Mouse (Mus musculus): ENCODE results near the gene Cd3d. TPM values are rescaled to one million over a fixed set of nuclear protein-coding genes. Genes with fewer than 3 reads are reported as not detected.

The Cd3d gene
- polyA plus RNA-seq, 1 experiment from 2014 or later = 0.28 TPM

DNA sequence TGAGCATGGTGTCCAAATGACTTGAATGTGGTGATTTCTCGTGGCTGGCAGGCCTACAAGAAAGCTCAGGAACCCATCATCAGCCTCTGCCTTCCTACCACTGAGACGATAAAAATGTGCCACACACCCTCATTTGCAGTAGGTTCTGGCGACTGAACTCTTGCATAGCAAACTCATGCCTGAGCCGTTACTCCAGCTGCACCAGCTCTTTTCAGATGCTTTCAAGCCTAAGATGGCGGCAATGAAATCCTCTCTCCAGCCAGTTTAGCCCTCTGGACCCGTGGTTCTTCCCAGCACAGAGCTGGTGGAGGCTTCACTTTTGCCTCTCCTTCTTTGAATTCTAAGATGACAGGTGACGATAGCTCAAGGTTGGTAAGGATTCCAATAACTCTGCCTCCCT, 1.8 kb upstream of the Cd3d start:
- Histone ChIP-seq H3K27me3 (no peaks in the 10 kb centered on the region), H3K9me3 (no peaks in the 10 kb centered on the region), H3K27ac (no peak overlapping the region), H3K36me3 (no peaks in the 10 kb centered on the region), H3K4me1 (no peaks in the 10 kb centered on the region), H3K4me2 (no peak overlapping the region), H3K4me3 (no peak overlapping the region), H3K9ac (no peak overlapping the region)
- WGBS = 75% methylated on average over 7 of the region's 7 CpGs
- ATAC-seq (ENCODE audit: insufficient number of reproducible peaks, low FRiP score, low TSS enrichment, low read depth) = no peak

DNA sequence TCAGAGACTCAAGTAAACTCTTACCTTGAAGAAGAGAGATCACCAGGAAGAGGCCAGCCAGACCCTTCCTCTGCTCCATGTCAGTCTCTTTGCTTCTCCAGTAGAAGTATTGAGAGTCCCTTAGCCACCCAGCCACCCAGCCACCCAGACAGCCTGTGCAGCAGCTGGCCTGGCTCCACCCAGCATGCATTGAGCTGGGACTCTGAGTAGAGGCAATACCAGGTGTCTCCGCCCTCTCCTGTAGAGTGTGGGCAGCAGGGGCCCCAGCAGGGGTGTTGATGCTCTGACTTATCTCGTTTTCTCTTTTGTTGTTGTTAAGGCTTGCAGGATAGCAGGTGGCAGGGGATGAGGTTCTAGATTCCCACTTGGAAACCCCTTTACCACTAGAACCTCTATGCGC, 1.3 kb upstream of the Cd3d start, which contains the start of gene Cd3g:
Gene Cd3g (minus strand): TSS at position 190 of the 400 bp plus-strand sequence.
- Histone ChIP-seq H3K9me3 (no peaks in the 10 kb centered on the region), H3K4me1 (no peaks in the 10 kb centered on the region), H3K27me3 (no peaks in the 10 kb centered on the region), H3K4me3 (no peak within 1 kb of the TSS), H3K27ac (no peak within 1 kb of the TSS), H3K9ac (no peak within 1 kb of the TSS), H3K4me2 (no peak within 1 kb of the TSS), H3K36me3 (no peaks in the 10 kb centered on the region)
- no peak for ATAC-seq (ENCODE audit: insufficient number of reproducible peaks, low FRiP score, low TSS enrichment, low read depth)
- WGBS = 53% methylated on average over 3 of the region's 3 CpGs

DNA sequence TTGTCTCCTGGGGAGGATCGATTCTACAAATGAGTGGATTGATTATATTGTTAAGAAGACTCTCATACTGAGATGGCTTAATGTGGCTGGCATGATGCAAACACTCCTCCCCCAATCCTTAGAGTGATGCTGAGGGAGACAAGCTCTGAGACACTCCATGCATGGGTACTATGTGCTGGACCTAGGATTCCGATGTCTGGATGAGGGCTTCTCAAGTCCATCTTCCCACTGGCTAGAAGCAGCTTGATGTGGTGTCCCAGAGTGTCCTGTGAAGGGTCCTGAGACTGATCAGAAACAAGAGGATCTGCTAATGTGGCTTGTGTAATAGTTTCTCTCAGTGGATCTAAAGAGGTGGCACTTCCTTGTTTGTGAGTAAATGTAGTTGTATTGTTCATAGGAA, 482 bp upstream of the Cd3d start:
- ATAC-seq (ENCODE audit: insufficient number of reproducible peaks, low FRiP score, low TSS enrichment, low read depth) = no peak
- Histone ChIP-seq H3K4me1 (peaks cover 4% of the 10 kb centered on the region; the same call in 1 of the 2 replicates), H3K4me2 (no peak overlapping the region), H3K36me3 (no peaks in the 10 kb centered on the region), H3K9ac (no peak overlapping the region), H3K9me3 (no peaks in the 10 kb centered on the region), H3K4me3 (no peak overlapping the region), H3K27ac (no peak overlapping the region), H3K27me3 (no peaks in the 10 kb centered on the region)
- WGBS = 86% methylated on average over 2 of the region's 2 CpGs

DNA sequence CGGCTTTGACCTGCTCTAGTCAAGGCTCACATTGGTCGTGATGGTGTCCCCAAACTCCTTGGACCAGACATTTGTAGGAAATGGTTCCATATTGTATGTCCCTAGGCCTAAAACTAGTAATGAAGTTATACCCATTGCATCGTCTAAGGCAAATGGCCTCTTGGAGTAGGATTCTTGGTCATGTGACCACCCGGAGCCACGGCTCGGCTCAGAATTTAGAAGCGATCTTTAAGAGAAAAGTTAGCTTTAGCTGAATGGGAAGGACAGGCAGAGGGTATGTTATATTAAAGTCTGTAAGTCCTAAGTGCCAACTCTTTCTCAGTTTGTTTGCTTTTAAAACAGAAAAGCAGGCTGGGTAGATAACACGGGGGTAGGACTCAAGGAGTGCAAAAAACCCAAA, 495 bp downstream of the Cd3d start:
- Histone ChIP-seq H3K27ac (no peak overlapping the region), H3K4me1 (peaks cover 6% of the 10 kb centered on the region; the same call in 1 of the 2 replicates)
- WGBS = 89% methylated on average over 8 of the region's 8 CpGs

DNA sequence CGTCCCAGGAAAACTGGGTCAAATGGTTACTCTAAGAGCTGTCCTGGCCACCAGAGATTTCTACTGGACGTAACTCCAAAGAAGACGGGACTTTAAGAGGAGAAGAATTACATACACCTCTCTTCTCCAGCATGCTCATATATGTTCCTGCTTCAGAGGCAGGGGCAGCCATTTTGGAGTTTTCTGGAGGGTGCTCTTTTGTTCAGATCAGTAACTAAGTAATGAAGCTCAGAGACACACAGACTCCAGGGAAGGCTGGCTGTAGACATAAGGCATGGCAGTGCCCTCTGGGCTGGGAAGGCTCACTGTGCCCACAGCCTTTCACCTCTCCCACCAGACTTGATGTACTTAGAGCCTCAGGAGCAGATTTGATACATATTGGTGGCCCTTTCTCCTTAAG, 945 bp downstream of the Cd3d start:
- ATAC-seq (ENCODE audit: insufficient number of reproducible peaks, low FRiP score, low TSS enrichment, low read depth) = no peak
- 90% methylated on average over 3 of the region's 3 CpGs for WGBS
- Histone ChIP-seq H3K36me3 (no peaks in the 10 kb centered on the region), H3K27me3 (no peaks in the 10 kb centered on the region), H3K4me2 (no peak overlapping the region), H3K9me3 (no peaks in the 10 kb centered on the region), H3K4me1 (peaks cover 6% of the 10 kb centered on the region; the same call in 1 of the 2 replicates), H3K4me3 (no peak overlapping the region), H3K9ac (no peak overlapping the region), H3K27ac (no peak overlapping the region)

More for the DNA sequence above, 495 bp downstream of the Cd3d start:
- H3K9me3 ChIP-seq = no peaks in the 10 kb centered on the region
- H3K27me3 ChIP-seq = no peaks in the 10 kb centered on the region
- H3K36me3 ChIP-seq = no peaks in the 10 kb centered on the region
- H3K9ac ChIP-seq = no peak overlapping the region
- H3K4me2 ChIP-seq = no peak overlapping the region
- H3K4me3 ChIP-seq = no peak overlapping the region
- ATAC-seq (ENCODE audit: insufficient number of reproducible peaks, low FRiP score, low TSS enrichment, low read depth) = no peak

DNA sequence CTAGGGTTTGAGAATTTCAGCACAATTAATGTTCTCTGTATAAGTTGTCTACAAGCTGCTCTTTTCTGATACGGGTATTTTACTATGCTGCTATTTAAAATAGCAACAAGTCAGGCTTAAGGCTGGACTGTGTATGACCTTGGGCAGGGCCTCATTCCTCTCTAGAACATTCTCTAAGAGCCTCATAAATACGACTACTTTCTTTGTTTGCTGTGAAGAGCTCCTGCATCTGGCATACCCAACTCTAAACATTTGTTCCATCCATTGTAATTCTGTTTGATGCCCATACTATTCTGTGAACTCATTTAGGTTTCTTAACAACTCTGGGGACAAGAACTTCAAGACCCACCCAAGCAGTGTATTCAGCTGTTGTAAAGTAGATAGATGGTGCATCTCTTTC, 1.4 kb downstream of the Cd3d start:
- Histone ChIP-seq H3K9ac (no peak overlapping the region), H3K36me3 (no peaks in the 10 kb centered on the region), H3K9me3 (no peaks in the 10 kb centered on the region), H3K4me3 (no peak overlapping the region), H3K4me1 (peaks cover 6% of the 10 kb centered on the region; the same call in 1 of the 2 replicates), H3K27me3 (no peaks in the 10 kb centered on the region), H3K4me2 (no peak overlapping the region), H3K27ac (no peak overlapping the region)
- ATAC-seq (ENCODE audit: insufficient number of reproducible peaks, low FRiP score, low TSS enrichment, low read depth) = no peak
- WGBS = 76% methylated on average over 2 of the region's 2 CpGs

DNA sequence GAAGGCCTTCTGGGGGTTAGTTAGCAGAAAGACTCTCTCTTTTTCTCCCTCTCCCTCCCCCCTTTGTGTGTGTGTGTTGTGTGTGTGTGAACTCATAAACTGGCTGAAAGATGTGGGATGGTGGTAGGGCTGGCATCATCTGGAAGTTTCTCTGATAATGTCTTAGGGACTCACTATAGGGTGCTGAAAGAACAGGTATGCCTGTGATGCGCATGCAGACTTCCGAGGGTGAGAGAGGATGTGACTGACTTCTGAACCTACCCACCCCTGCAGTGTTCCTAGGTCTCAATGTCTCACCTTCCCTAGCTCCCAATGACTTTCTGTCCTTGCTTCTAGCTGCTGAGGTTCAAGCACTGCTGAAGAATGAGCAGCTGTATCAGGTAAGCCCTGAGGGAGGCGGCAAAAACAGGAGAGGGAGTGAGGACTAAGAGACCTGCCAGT, 4.2 kb downstream of the Cd3d start:
- WGBS = 79% methylated on average over 3 of the region's 3 CpGs
- H3K27ac ChIP-seq = 0 out of 2 replicates have a peak overlapping the region, but pooled peaks have one; percentile 54

DNA sequence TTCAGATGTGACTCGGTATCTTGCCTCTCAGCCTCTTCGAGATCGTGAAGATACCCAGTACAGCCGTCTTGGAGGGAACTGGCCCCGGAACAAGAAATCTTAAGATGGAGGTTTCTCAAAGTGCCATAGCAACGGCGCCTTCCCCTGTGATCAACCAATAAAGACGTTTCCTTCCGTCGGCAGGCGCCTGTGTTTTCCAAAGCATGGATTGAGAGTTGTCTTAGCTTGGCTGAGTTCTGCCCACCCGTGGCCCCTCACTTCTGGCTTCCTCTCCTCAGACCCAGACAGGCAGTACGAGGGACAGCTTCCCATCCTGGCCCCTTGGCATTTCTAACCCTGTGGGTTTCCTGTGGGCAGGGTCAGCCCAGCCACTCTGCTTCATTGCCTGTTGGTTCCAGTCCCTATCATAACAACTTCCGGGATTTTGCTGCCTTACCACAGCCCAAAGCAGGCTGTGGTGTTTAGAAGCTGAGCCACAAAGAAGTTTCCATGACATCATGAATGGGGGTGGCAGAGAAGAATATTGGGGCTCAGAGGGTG, 4.7 kb downstream of the Cd3d start:
- Histone ChIP-seq H3K9ac (no peak overlapping the region), H3K36me3 (no peaks in the 10 kb centered on the region), H3K27me3 (no peaks in the 10 kb centered on the region), H3K27ac (0 out of 2 replicates have a peak overlapping the region, but pooled peaks have one; percentile 54), H3K4me3 (no peak overlapping the region), H3K9me3 (no peaks in the 10 kb centered on the region), H3K4me1 (peaks cover 6% of the 10 kb centered on the region; the same call in 1 of the 2 replicates), H3K4me2 (peak overlapping the region; percentile 15; the same call in 1 of the 2 replicates)
- peak; percentile 55; the same call in 1 of the 2 replicates for ATAC-seq (ENCODE audit: insufficient number of reproducible peaks, low FRiP score, low TSS enrichment, low read depth)
- 48% methylated on average over 14 of the region's 14 CpGs for WGBS

More for the DNA sequence above, 4.2 kb downstream of the Cd3d start:
- Histone ChIP-seq H3K36me3 (no peaks in the 10 kb centered on the region), H3K4me1 (peaks cover 6% of the 10 kb centered on the region; the same call in 1 of the 2 replicates), H3K27me3 (no peaks in the 10 kb centered on the region), H3K4me2 (no peak overlapping the region), H3K4me3 (no peak overlapping the region), H3K9me3 (no peaks in the 10 kb centered on the region), H3K9ac (no peak overlapping the region)
- no peak for ATAC-seq (ENCODE audit: insufficient number of reproducible peaks, low FRiP score, low TSS enrichment, low read depth)

DNA sequence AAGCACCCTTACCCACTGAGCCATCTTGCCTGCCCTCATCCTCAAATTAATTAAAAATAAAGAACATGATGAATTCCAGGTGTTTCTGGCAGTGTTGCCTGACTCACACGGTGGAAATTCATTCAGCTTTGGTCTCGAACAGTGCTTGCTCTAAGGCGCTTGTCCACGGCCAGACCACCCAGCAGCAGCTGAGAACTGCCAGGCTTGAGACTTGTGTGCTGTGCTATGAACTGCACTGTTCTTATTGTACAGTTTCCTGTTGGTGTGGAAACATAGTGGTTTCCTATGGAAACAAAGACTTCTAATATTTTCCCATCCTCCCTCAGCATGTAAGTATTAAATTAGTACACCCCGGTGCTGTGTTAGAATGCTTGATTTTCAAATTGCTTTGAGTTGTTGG, 5.4 kb downstream of the Cd3d start:
- Histone ChIP-seq H3K4me2 (no peak overlapping the region), H3K4me1 (peaks cover 6% of the 10 kb centered on the region; the same call in 1 of the 2 replicates), H3K27ac (no peak overlapping the region), H3K36me3 (no peaks in the 10 kb centered on the region), H3K4me3 (no peak overlapping the region), H3K27me3 (no peaks in the 10 kb centered on the region), H3K9ac (no peak overlapping the region), H3K9me3 (no peaks in the 10 kb centered on the region)
- WGBS = 28% methylated on average over 5 of the region's 5 CpGs
- ATAC-seq (ENCODE audit: insufficient number of reproducible peaks, low FRiP score, low TSS enrichment, low read depth) = peak; percentile 61; the same call in 1 of the 2 replicates

DNA sequence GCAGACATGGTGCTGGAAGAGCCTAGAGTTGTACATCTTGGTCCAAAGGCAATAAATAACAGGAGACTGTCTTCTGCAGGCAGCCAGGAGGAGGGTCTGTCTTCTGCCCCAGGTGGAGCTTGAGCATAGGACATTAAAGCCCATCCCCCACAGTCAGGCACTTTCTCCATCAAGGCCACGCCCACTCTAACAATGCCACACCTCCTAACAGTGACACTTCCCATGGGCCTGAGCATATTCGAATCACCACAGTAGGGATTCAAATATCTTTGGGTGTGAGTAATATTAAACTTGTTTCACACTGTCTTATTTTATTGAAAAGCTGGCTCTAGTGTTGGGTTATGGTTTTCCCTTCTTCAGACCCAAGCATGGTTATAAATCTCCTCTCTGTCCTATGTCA, 10.2 kb downstream of the Cd3d start:
- no peak overlapping the region for H3K4me3 ChIP-seq
- no peaks in the 10 kb centered on the region for H3K4me1 ChIP-seq
- H3K9me3 ChIP-seq = no peaks in the 10 kb centered on the region

DNA sequence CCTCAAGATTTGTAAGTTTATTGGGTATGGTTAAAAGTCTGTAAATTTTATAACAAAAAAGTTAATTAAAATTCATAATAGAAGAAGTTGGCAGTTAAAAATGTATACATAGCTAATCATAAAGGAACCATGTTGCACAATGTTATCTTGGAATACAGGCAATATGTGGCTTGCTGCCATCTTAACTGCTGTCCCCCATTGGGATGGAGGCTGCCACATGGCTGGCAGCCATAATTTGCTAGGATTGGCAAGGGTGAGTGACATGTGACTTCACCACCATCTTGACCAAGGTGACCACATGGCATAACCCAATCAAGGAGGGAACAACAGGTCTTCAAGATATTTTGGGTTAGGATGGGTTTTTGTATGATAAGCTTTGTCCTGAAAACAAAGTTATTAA, 10.7 kb downstream of the Cd3d start:
- Histone ChIP-seq H3K27me3 (no peaks in the 10 kb centered on the region), H3K4me1 (no peaks in the 10 kb centered on the region), H3K9ac (no peak overlapping the region), H3K27ac (no peak overlapping the region), H3K4me2 (no peak overlapping the region), H3K36me3 (no peaks in the 10 kb centered on the region), H3K4me3 (no peak overlapping the region), H3K9me3 (no peaks in the 10 kb centered on the region)
- ATAC-seq (ENCODE audit: insufficient number of reproducible peaks, low FRiP score, low TSS enrichment, low read depth) = no peak

More for the DNA sequence above, 10.2 kb downstream of the Cd3d start:
- ATAC-seq (ENCODE audit: insufficient number of reproducible peaks, low FRiP score, low TSS enrichment, low read depth) = no peak
- Histone ChIP-seq H3K36me3 (no peaks in the 10 kb centered on the region), H3K27ac (no peak overlapping the region), H3K9ac (no peak overlapping the region), H3K4me2 (no peak overlapping the region), H3K27me3 (no peaks in the 10 kb centered on the region)
- WGBS = 77% methylated on average over 2 of the region's 2 CpGs

DNA sequence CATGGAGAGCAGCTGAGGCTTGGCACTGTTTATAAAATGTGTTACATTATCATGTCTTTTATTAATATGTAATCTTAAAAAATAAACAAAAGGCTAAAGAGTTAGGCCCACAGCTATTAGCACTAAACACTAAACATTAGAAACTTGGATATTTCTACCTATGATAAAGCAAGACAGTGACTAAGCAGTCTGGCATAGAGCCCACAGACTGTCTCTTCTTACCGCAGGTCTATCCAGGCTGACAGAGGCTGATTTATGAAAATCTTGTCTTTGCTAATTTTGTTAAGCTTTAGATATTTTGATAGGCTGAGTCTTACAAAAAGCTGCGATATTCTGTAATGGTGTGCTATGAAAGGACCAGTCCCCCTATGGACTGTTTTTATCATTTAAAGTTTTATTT, 11.7 kb downstream of the Cd3d start:
- Histone ChIP-seq H3K4me3 (no peak overlapping the region), H3K9me3 (no peaks in the 10 kb centered on the region), H3K9ac (no peak overlapping the region), H3K4me2 (no peak overlapping the region), H3K27me3 (no peaks in the 10 kb centered on the region), H3K36me3 (no peaks in the 10 kb centered on the region), H3K27ac (no peak overlapping the region), H3K4me1 (peaks cover 2% of the 10 kb centered on the region; the same call in 1 of the 2 replicates)
- ATAC-seq (ENCODE audit: insufficient number of reproducible peaks, low FRiP score, low TSS enrichment, low read depth) = no peak
- WGBS = 73% methylated on average over 2 of the region's 2 CpGs
